Mouse (Mus musculus) naive thymus-derived CD4-positive, alpha-beta T cell, adult 5 months (primary cell): ENCODE data around the gene Dock6. TPM values are rescaled to one million over a fixed set of nuclear protein-coding genes. Genes with fewer than 3 reads are reported as not detected.

Experiments
- polyA plus RNA-seq: library from polyadenylated mRNA; unstranded; fragments of 100-300 nt; shearing (Covaris generic); gene quantifications from one replicate; pipeline ENCODE4 v1.2.1, GENCODE M21; 2017

Gene Dock6
- polyA plus RNA-seq, result 1.3 TPM

DNA sequence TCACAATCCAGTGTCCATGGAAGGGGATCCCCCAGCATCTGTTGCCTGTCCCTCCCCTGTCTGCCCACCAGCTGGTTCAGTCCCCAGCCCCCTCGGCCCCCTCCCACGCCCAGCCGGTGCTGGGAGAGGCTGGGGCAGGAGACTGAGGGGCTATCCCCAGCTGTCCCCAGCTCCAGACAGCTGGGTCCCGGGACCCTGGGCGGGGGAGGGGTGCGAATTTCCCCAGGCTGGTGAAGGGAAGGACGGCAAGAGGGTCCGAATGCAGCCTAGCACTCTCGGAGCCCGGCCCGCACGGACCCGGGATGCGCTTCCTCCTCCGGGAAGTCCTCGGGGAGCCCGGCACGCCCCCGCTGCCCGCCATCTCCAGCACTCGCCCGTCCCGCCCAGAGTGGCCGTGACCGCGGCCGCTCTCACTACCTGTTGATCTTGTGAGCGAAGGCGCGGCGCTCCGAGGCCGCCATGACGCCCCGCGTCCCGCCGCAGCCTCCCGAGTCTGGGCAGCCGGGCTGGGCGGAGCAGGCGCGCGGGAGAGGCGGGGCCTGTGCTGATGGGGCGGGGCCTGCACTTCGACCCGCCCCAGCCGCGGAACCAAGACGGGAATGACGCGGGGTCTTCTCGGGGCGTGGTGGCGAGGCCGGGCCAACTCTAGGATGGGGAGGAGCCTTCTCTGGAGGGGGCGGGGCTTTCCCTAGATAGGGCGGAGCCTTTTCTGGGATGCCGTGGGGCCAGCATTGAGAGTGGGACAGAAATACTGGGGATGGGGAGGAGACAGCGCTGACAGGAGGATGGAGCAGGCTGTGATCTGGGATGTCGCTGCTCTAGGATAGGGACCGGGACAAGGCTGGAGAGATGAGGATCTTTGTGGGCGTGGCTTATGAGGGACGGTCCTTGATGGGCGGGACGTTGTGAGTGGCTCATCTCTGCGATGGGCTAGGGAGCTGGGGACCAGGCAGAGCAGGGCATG, at the start of gene Dock6:
Dock6 (minus strand) TSS at position 508 of the 964 bp plus-strand sequence.

DNA sequence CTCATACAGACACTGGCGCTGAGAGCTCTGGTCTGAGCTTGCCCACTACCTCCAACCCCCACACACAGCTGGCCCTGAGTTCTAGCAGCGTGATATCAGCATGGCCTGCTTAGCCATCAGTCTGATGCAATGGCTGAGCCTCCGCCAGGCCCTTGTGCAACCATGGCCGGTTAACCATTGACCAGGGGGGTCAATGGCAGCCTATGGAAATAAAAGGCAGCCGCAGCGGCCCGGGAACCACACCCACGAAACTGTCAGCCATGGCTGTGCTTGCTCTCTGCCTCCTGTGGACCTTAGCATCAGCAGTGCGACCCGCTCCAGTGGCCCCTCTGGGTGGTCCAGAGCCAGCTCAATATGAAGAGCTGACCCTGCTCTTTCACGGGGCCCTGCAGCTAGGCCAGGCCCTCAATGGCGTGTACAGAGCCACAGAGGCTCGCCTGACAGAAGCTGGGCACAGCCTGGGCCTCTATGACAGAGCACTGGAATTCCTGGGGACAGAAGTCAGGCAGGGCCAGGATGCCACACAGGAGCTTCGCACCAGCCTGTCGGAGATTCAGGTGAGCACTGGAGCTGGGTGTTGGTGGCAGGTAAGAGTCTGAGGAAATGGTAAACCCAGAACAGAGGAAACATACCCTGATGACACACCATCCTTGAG, 17.1 kb downstream of the Dock6 start, which contains the start of gene Angptl8:
Angptl8 (plus strand) TSS at position 253 of the 655 bp plus-strand sequence.

DNA sequence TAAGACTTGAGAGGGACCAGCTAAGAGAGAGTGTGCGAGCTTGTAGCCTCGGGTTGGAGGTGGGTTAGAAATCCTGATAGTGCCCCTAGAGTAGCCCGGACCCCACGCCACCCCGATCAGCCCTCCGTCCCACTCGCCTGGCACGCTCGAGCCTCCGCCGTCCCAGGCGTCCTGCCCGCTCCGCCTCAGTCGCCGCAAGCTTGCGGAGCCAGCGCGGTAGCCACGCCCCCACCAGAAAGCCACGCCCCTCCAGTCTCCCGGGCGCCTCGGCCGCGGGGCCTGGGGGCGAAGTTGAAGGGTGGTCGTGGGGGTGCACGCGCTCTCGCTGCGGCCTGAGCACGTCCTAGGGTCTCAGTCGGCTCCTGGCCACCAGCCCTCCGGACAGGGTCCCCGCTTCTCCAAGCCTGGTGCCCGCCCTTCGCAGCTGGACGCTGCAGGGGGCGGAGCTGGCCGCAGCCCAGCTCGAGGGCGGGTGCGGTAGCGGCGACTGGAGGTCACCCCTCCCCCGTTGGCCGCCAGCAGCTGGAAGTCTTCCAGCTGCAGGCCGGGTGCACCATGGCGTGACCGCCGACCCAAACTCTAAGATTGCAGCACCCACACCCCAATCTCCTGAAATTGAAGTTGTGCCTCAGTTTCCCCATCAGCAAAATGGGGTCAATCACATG, 54.0 kb downstream of the Dock6 start, which contains the start of gene Kank2:
Kank2 (minus strand) TSS at position 400 of the 665 bp plus-strand sequence.

DNA sequence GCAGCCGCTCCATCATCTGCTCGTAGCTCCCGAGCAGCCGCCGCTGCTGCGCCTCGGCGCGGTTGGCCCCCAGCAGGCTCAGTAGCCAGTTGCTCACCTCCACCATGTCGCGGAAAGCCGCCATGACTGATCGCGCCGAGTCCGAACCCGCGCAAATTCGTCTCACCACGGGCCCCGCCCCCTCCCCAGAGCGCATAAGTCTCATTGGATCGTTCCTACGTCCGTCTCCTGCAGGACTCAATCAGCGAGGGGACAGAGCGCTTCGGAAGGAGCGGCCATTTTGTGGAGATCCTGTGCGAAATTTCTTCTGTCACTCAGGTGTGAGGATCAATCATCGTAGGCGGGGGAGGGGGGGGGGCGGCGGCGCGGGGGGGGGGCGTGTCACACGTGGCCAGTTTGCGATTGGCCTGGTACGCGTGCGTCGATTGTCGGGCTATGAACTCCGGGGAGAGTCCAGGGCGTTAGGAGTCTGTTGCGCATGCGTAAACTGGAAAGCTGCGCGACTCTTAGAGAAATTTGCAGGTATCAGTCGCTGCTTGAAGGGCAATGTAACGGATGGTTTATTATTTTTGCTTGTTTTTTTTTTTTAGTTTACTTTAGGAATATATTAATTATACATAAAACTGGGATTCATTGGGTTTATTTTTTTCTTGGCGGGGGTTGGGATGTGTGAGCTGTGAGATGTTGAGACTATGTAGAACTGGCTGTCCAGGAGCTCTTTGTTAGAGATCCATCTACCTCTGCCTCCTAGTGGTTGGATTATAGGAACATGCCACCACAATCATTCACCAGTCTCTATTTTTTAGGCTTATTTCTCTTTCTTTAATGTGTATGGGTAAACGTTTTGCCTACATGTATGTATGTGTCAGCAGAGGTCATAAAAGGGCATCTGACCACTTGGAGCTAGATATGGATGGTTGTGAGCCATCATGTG, 92.0 kb downstream of the Dock6 start, which contains the start of gene Spc24:
Spc24 (minus strand) TSS at position 149 of the 934 bp plus-strand sequence.

Other genes with a start within 250 kb of the Dock6 start
- gene Smarca4, start 236.5 kb downstream of the Dock6 start, polyA plus RNA-seq, result 58.3 TPM
- 41.1 TPM for gene Ldlr, start 129.2 kb downstream of the Dock6 start, polyA plus RNA-seq
- gene Spc24, start 92.3 kb downstream of the Dock6 start, polyA plus RNA-seq, result 0.77 TPM
- gene Kank2, start 53.9 kb downstream of the Dock6 start, polyA plus RNA-seq, result 0.06 TPM
- gene Angptl8, start 17.1 kb downstream of the Dock6 start, polyA plus RNA-seq, result not detected
- 9.3 TPM for gene Rab3d, start 65.6 kb upstream of the Dock6 start, polyA plus RNA-seq
- gene Ccdc159, start 74.8 kb upstream of the Dock6 start, polyA plus RNA-seq, result not detected
- gene Tmem205, start 74.9 kb upstream of the Dock6 start, polyA plus RNA-seq, result not detected
- gene Plppr2, start 84.4 kb upstream of the Dock6 start, polyA plus RNA-seq, result 0.40 TPM
- 5.6 TPM for gene Swsap1, start 103.1 kb upstream of the Dock6 start, polyA plus RNA-seq
- gene Epor, start 110.9 kb upstream of the Dock6 start, polyA plus RNA-seq, result not detected
- gene Rgl3, start 136.8 kb upstream of the Dock6 start, polyA plus RNA-seq, result not detected
- gene Ccdc151, start 150.0 kb upstream of the Dock6 start, polyA plus RNA-seq, result not detected
- 65.6 TPM for gene Prkcsh, start 150.2 kb upstream of the Dock6 start, polyA plus RNA-seq
- gene Elavl3, start 199.4 kb upstream of the Dock6 start, polyA plus RNA-seq, result not detected
- gene Gm49318, start 218.6 kb upstream of the Dock6 start, polyA plus RNA-seq, result not detected
- gene Zfp653, start 218.7 kb upstream of the Dock6 start, polyA plus RNA-seq, result 32.1 TPM
- gene Ecsit, start 232.8 kb upstream of the Dock6 start, polyA plus RNA-seq, result 39.9 TPM
- gene Cnn1, start 246.6 kb upstream of the Dock6 start, polyA plus RNA-seq, result not detected